Mouse (Mus musculus): ENCODE results near the gene Tbc1d16.

Tbc1d16 gene

DNA sequence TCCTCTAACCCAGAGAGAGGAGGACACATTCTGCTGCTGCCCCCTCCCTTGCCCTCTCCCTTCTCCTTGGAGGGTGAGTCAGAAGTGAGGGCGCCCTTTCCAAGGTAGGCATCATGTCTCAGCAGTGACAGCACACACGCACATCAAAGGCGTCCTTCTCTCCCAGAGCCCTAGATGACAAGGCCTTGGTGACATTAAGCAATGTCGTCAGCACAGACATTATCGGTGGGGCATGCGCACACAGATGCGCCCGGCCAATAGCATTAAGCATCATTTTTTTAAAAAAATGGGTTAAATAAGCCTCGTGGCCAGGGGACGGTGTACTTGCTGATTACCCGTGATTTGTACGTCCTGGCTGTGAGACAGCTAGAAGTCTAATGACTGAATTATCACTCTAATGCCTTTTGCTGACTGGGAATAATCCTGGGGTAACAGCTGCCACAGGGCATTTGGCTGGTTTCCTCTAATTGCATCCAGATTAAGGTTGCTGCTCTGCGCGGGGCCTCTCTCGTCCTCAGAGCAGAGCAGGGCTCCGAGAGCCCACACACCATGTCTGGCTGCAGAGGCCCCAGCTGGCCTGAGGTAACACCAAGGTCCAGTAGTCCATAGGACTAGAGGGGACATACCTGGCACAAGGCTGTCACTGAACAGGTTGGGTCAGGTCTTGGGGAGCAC lies 83.4 kb downstream of the Tbc1d16 start:
- no peak for DNase-seq (ENCODE audit: low spot score in 2 of 2)

DNA sequence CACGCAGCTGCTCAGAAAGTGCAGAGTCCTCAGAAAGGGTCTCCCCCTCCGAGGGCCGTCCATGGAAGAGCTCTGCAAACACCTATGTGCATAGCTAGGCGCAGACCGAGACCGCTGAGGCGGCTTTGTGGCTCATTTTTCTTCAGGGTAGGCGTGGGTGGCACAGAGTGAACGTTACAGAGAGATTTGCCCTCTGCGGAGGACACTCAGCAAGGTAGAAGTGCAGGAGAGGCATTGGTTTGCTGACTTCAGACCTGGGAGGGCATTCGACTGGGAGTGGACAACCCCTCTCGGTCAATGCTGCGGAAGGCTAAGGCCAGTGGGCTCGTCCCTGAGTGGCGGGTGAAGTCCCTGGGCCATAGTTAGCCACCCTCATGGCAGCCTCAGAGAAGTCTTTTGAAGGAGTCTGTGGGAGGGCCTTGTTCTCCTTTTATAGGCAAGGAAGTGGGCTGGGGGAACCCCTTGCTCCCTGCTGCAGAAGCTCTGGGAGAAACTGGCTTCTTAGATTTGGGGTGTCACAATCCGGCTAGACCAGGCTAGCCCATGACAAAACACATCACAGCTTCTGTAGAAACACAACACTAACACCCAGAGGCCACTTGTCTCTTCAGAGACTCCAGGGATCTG lies 84.8 kb downstream of the Tbc1d16 start:
- no peak for DNase-seq (ENCODE audit: low spot score in 2 of 2)

DNA sequence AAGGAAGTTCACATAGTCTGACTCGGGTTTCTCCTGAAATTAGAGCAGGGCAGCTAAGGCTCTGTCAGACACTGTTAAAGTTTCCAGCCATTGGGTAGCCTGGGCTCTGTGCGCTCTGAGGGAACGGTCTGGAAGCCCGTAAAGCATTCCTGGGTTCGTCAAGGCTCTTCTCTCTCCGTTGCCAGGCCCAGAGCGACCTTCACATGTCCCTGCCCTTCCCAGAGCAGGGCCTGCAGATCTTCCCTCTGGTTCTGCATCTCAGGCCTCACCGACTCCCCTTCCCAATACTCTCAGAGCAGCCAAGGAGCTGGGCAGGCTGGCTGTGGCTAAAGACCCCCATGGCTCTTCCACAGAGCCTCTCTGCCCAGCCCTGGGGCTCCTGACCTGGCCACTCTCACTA lies 85.7 kb downstream of the Tbc1d16 start:
- no peak for DNase-seq (ENCODE audit: low spot score in 2 of 2)

DNA sequence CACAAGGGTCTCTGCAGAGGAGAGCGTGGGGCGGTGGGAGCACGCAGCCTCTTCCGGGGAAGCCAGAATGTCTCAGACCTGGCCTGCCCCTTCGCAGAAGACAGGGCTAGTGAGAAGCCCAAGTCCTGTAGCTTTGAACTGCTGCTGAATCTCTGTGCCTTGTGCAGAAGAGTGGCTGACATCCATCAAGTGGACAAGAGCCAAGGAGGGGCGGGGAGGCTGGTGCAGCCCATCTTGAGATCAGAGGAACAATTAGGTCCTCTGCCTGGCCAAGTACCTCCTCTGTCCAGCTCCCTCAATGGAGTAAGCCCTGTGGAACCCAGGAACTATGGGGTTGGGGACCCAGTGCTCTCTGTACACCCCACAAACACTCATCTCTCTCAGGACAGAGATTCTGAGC lies 89.3 kb downstream of the Tbc1d16 start:
- no peak for DNase-seq (ENCODE audit: low spot score in 2 of 2)

DNA sequence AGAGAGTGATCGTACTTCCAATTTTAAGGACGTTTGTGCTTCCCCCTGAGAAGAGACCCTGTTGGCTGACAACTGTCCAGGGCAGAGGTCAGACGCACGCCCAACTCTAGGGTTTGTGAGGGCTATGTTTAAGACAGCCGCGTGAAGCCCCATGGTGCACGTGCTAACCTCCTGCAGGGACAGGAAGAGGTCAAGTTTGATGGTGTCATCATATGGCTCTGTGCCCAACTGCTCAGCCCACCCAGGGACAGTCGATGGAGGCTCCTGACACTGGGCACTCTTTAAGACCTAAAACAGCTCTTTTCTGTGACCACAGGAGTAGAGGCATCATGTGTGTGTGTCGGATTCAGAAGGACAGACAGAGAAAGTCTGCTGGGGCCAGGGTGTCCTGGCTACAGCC lies 90.1 kb downstream of the Tbc1d16 start:
- DNase-seq (ENCODE audit: low spot score in 2 of 2), result no peak

DNA sequence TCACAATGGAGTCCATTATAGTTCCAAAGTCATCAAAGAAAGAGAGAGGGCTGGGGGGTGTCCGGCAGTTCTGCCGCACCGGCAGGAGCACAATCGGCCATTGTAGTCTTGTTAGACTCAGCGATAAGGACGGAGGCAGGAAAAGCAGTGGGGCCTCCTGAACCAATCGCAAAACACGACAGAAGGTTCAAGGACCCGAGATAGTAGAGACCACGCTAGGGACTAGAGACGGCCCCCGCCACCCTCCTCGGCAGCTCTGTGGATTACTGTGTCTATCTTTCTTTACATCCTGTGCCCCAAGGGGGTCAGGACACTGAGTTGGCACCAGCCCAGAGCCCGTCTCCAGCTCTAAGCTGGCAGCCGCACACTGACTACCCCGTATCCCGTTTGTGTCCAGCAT lies 93.7 kb downstream of the Tbc1d16 start:
- no peak for DNase-seq (ENCODE audit: low spot score in 2 of 2)

DNA sequence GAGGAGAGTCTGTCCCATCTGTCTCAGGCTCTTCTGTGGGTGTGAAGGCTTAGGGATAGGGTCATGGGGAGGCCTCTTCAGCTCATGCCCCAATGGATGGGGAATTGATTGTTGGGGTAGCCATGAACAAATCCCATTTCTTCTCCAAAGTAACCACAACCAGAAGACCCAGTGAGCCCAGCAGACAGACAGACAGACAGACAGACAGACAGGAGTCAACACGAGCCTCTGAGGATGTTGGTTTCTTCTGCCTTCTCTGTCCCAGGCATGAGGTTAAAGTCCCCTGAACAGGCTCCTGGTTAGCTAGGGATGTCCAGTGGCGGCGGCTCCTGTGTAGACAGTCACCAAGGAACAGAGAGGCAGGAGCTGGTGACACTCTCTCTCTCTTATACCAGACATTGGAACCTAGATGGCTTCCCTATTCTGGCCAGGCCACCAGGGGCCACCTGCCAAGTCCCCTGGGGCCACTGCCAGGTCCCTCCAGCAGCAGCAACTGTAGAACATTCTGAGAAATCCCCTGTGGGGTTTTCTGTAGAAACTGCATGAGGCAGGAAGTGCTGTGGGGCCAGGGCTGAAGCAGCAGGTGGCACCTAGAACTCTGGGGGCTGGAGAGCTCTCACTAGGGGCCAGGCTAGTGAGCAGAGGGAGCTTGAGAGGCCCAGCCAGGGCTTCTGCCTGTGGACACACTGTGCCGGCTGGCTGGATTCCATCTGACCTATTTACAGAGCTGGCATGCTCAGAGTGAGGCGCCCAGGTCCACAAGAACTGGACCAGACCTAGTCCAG lies 94.7 kb downstream of the Tbc1d16 start:
- peak; percentile 26 to 60 for DNase-seq (ENCODE audit: low spot score in 2 of 2)

DNA sequence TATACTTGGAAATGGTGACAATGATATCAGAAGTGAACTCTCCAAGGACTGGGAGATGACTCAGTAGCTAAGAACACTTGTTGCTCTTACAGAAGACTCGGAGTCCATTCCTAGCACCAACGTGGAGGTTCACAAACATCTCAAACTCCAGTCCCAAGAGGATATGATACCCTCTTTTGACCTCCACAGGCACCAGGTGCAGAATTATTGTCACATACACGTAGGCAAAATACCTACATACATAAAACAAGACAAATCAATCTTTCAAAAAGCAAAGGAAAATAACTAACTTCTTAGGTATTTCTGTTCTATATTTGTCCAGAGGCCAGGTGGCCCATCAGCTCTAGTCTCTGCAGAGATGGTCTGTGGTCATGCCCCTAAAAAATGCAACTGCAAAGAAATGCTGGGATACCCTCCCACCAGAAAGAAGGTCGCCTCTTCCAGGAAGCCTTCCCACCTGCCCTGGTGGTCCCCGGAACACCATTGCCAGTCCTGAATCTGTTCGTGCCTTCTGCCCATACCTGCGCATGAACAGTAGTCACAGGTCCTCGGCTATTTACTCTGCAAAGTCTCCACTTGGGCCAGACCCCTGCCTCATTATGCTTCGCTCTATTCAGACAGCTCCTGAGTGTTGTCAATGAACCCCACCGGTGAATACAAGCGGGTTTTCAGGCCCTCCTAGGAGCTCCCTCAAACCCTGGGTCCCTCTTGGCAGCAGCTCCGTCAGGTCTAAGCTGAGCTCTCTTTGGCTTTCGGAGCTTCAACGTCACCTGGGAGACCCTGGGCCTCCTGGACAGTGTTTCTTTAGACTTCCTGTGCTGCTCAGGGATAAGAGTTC lies 95.9 kb downstream of the Tbc1d16 start:
- no peak for DNase-seq (ENCODE audit: low spot score in 2 of 2)

DNA sequence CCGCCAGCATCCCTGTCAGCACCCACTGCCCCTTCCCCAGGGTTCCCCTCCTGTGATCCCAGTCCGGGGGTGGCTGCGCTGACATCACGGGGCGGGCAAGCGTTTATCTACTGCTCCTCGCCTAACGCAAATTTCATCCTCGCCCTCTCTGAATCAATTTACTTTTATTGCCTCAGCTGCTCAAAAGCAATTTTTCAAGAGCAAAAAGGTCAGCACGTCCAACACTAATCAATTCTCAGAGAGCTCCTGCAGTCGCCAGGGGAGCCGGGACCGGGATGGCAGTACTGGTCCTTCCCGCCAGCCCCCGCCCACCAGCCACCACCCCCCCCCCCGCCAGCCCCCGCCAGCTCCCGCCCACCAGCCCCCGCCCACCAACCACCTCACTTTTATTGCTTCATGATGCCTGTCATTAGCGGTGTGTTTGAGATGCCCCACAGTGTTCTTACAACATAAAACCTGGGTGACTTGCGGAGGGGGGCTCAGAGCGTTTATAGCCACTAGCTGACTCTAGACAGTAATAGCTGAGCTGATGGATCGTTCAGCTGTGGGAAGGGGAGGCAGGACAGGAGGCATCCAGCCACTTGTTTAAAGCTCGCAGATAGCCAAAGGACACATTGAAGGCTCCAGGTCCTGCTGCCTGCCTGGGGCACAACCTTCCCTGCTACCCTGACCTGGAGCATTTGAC lies 98.1 kb downstream of the Tbc1d16 start:
- DNase-seq (ENCODE audit: low spot score in 2 of 2), result no peak

DNA sequence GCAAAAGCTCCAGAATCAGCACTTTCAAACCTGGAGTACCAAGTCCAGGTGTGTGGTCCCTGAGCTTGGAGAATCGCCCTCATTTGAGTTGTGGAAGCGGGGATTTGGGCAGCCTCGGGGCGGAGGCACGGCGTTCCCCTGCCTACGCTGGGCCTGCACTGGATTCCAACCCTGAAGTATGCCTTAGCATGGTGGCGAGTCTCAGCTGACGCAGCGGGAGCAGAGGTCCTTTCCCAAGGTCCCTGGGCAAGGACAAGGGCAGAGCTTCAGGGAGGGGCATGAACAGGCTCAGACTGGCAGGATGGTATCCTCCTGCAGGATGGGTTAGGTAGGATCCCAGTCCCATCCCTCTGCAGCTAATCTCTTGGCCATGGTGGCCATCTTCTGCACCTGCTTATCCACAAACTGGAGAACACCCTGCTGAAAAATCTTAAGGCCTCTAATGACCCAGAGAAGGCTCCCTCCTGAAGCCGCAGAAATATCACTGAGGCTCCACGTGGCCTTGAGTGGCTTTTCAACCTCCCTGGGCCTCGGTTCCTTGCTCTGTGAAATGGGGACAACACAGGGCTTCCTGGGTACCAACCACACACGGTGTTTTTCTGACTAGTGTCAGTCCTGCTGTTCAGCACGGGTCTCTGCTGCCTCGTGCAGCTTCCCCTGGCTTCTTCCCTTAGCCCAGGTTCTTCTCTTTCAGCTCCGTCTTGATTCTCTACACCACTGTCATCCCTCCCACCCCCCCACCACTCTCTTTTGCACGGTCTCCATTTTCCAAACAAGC lies 98.8 kb downstream of the Tbc1d16 start:
- no peak for DNase-seq (ENCODE audit: low spot score in 2 of 2)

DNA sequence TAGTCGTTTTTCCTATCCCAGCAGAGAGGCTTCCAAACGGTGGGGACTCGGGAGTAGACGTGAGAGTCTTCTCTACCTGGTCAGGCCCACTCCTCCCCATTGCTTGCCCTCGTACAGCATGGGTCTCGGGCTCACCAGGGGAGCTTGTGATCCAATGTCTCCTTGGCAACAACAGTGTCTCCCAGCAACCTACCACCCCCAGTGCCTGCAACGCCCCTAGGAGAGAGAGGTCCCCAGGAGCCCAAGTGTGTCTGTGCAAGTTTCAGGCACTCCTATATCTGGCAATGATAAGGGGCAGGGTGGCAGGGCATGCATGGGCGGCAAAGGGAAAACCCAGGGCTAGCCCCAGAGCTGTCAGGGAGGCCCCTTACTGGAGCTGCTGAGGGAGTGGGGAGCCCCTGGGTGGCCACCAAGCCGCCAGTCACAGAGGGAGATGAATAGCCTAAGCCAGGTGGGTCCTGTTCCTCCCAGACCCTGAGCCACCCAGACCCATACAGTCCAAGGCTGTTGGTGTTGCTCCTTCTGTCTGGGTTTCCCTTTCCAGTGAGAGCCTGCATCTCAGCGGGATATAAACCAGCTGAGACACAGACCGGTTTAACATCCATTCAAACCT lies 99.5 kb downstream of the Tbc1d16 start:
- DNase-seq (ENCODE audit: low spot score in 2 of 2), result no peak

DNA sequence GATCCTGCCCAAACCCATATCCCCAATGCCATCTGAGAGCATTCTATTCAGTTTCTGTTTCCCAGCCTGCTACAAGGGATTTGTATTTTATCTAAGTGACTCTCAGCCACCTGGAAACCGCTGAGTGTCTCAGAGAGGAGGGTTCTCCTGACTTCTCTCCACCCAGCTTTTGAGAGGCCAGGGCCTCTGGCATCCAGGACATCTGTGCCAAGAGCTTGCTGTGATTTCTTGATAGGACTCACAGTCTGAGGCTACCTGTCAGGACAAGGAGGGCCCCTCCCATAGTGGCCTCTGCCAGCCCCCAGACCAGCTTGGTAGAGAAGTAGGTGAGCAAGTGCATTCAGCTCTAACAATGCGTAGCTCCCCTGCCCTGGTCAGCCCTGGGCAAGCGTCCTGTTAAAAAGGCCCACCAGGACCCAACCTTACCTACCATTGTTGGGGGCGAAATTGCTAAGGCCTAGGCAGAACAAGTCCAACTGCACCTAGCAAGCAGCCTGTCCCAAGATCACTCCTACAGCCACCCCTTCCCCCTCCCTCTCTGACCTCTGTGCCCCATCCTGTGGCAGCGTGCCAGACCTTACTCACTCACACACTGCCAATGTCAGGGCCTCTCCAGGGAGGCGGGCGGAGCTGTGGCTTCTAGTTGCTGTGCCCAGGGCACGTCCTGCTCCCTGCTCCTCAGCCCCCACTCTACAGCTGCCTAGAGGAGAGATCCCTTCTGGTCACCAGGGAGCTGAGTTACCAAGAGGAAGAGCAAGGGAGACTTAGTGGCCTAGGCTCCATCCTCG lies 100.4 kb downstream of the Tbc1d16 start:
- DNase-seq (ENCODE audit: low spot score in 2 of 2), result peak; percentile 30 to 36

DNA sequence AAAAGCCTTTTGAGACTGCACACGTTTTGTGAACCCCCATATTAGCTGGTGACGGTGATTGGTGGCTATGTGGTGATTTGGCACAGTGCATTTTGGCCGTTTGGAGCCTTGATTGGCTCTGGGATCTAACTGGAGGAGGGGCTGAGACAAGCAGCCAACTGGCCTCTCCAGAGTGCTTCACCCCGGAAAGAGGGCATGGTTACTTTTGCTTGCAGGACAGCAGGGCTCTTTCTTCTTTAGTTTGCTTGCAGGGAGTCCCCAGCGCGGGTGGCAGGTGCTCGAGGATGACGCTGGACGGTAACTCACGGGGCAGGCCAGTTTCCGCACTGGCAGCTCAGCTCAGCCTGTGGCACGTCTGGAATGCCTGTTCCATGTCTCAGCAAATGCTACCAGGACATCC lies 101.2 kb downstream of the Tbc1d16 start:
- no peak for DNase-seq (ENCODE audit: low spot score in 2 of 2)

DNA sequence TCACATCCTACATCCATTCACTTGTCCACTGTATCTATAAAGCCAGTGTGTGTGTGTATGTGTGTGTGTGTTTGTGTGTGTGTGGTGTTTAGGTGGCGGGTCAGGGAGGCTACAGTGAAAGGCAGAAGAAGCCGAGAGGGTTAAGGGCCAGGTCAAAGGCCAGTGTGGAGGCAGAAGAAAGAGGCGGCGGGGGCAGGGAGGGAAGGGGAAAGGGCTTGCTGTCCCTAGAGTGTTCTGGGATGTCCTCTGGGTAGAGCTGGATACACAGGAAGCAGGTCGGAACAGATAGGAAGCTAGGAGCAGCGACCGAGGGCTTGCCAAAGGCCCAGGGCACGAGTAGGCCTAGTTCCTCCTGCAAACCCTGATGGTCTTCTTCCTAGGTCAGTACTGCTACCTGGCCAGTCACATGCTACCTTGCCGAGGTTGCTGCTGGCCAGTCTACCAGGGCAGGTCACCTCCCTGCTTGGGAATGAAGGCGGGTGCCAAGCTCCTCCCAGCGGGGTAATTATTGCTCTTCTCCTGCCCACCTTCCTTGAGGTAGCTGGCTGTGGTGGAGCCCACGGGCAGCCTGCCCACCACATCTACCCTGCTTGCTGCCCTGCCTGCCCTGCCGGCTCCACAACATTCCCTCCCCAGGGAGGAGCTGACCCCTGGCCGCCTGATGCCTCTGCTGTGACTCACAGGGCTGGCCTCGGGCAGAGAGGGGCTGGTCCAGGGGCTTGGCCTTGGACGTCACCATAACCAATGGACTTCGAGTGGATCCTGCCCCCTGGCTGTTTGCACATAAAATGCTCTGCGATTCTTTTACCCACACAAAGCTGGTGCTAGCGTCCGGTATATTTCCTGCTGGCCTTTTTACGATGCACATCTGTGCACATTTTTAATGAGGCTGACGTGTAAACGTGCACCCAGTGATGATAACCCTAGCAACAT lies 102.1 kb downstream of the Tbc1d16 start:
- no peak for DNase-seq (ENCODE audit: low spot score in 2 of 2)

DNA sequence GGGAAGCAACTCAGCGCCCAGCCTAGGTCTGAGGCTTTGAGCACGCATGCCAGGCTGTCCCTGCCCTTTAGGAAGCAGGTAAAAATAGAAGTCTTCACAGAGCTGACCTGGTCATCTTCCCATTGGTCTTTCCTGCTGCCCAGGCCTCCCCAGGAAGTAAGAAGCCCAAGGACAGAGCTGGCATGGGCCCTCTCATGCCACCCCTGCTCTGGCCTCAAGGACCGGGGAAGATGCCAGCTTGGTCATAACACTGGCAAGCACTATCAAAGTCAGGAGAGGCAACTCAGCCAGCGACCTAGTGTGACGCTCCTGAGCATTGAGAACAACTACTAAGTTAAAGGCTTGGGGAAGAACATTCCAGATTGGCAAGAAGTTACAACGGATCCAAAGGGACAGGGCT lies 103.8 kb downstream of the Tbc1d16 start:
- DNase-seq (ENCODE audit: low spot score in 2 of 2), result no peak

DNA sequence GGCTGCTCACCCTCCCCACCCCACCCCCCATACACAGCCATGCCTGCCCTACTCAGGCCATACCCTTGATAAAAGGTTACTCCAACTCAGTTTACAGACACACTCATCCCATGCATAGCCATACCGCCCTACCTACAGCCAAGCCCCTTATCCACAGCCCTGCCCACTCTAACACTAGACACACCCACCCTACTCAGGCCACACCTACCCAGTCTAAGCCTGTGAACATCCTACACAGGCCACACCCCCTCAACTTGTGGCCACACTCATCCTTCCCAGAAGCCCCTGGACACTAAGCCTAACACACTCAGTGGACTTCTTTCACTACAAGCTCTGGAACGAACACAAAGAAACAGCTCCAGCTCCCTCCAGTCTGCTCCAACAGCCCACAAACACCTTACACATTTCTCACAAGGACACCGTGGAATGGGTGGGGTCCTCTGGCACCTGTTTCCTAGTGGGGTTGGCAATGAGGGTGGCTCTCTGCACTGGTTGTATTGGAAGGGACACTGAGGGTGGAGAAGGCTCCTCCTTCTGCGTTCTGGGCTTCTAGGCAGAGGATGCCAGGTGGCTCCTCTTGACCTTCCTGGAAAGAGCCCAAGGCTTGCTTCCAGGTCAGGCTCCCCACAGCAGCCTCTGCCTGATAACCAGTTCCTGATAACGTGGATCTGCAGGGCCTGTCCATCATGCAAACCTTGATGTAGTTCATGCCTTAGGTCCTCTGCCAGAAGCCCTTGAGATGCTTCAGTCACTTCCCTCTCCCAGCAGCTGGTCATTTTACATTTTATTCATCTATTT lies 104.6 kb downstream of the Tbc1d16 start:
- DNase-seq (ENCODE audit: low spot score in 2 of 2), result no peak

DNA sequence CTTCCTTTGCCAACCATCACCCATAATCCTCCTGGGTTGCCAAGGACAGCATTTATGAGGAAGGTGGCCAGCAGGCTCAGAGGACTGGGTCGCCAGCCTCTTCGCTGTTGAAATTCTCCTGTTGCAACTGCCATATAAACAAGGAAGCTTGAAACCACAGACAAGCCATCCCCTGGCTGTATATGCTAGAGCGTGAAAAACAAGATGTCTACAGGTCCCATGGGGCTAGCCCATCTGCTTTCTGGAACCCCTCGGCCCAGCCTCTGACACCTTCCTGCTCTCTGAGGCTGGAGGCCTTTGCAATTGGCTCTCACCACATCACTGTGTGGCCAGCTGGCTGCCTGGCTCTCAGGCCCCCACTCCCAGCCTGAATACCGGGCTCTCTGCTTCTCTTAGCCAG lies 105.9 kb downstream of the Tbc1d16 start:
- DNase-seq (ENCODE audit: low spot score in 2 of 2), result peak in 1 of 2 experiments; percentile 23

DNA sequence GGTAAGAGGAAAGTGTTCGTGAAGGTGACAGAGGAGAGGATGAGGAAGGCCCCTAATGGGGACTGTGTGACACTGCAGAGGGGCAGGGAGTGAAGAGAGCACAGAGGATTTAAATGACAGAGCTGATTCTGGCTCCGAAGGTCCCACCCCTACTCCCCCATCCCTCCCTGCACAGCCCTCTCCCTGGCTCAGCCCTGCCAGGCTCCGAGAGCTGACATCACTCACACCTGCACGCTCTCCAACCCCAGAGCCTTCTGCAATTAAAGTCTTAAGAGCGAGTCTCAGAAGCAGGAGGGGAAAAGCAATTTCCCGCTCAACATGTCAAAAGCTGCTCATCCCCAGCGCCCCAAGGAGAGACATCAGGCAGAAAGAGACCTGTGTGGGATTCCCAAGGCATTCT lies 109.4 kb downstream of the Tbc1d16 start:
- DNase-seq (ENCODE audit: low spot score in 2 of 2), result no peak
